Mouse (Mus musculus): ENCODE data around the gene H1f0. TPM values are rescaled to one million over a fixed set of nuclear protein-coding genes. Genes with fewer than 3 reads are reported as not detected.
"Not testable (repeated sequence)": the region's sequence is repeated elsewhere in the genome, so short reads cannot be mapped to it uniquely, and the experiment has no call there.

H1f0 gene
- total RNA-seq, 2 experiments from 2014 or later, result 104 to 128 TPM

DNA sequence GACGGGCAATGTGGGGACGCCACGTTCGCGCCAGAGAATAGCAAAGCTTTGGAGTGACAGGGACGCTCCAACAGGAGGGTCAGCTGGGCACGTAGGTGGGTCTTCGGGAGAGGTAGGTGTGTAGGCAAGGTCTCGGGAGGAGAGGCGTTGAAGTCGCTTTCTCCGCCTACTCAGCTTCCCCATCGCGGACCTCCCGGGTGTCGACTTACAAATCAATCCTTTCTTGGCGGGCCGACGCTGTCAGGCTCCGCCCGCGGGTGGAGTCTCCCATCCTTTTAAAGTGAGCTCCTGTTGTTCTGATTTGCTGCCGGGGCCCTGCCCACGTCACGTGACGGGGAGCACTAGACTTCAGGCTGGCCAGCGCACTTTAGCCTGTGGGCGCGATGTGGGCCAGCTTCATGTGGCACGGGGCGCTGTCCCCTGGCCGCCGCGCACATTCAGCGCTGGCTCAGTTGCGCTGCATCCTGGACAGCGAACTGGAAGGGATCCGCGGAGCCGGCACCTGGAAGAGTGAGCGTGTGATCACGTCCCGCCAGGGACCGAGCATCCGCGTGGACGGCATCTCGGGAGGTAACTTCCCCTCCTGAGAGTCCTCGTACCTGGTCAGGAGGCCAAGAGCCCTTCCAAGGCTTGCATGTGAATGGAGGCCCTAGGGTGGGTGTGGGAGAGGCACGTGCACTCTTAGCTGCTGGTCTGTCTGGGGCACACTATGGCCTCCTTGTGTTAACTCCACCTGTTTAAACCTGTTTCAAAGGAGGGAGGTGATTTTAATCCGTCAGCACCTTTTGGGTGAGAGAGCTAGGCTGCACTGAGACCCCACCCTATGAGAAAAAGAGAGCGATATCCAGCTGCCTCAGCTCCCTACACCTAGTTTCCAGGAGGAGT lies 2.5 kb downstream of the H1f0 start:
- intact Hi-C loops (cut with DNase I), result no loop called here

DNA sequence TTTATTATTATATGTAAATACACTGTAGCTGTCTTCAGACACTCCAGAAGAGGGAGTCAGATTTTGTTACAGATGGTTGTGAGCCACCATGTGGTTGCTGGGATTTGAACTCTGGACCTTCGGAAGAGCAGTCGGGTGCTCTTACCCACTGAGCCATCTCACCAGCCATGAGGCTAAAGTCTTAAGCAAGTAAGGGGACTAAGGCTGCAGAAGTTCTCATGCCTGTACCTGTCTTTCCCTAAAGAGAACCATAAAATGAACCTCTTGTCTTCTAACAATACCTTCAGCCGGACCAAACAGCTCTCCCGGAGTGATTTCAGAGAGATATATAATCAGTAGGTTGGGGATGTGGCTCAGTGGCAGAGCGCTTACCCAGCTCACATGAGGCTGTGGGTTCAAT lies 3.7 kb downstream of the H1f0 start:
- intact Hi-C loops (cut with DNase I); DNase-seq: not testable (repeated sequence)

More for the DNA sequence above, 2.5 kb downstream of the H1f0 start:
- peak; percentile 86 to 90 for DNase-seq

DNA sequence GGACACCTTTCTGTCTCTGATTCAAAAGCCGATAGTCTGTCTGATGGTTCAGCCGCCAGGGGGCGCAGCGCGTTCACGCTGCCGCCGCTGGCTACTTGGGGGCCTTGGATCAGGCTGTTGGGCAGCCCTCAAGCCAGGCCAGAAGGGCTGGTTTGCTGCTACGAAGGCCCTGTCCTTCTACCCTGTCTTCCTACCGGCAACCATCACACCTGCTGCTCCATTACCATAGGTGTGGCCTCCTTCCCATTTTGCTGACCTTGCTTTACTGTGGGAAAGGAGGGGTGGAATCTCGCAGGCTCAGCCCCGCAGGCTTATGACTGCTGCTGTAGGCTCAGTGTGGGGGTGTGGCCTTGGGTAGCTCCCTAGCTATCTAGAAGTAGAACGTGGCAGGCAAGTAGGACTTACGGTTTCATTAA lies 9.7 kb downstream of the H1f0 start:
- peak; percentile 85 to 88 for DNase-seq
- intact Hi-C loops (cut with DNase I), result loop anchor here (1.0 to 5.0 kb wide), 3 partner anchors 34 to 110 kb away; no protein-coding TSS in a partner anchor

DNA sequence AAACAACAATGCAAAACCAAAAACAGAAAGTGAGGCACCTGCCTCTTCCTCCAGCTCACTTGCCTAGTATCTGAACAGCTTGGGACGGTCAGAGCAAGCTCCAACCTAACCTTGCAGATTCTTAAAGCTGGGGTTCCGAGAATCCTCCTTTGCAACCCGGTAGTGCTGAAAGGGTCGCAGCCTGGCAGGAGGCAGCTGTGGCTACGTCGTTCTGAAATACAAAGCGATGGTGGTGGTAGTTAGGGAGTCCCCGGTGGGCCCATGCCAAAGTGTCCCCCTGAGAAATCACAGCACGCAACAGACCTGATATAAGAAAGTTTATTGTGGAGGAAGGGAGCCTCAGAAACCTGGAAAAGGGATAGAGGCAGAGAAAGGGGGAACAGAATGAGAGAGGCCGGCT lies 10.1 kb downstream of the H1f0 start:
- no peak for DNase-seq
- intact Hi-C loops (cut with DNase I), result loop anchor here (1.0 to 5.0 kb wide), 3 partner anchors 34 to 110 kb away; no protein-coding TSS in a partner anchor

DNA sequence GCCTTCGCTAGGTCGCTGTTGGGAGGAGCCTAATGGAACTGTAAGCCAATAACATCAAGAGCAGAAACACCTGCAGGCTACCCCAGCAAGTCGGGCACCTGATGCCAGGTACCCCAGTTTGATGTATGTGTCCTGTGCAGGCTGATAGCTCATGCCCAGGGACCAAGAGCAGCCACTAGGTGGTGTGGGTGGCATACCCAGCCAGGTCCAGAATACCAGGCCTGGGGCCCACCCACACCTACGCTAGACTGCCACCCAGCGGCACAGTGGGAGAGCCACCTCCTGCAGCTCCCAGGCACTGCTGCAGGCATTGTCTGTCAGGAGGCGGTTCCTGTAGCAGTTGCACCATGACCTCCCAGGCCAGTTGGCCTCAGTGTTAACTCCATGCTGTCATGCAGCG lies 10.6 kb downstream of the H1f0 start:
- peak; percentile 73 to 83 for DNase-seq
- intact Hi-C loops (cut with DNase I), result loop anchor here (1.0 to 5.0 kb wide), 3 partner anchors 33 to 109 kb away; no protein-coding TSS in a partner anchor

DNA sequence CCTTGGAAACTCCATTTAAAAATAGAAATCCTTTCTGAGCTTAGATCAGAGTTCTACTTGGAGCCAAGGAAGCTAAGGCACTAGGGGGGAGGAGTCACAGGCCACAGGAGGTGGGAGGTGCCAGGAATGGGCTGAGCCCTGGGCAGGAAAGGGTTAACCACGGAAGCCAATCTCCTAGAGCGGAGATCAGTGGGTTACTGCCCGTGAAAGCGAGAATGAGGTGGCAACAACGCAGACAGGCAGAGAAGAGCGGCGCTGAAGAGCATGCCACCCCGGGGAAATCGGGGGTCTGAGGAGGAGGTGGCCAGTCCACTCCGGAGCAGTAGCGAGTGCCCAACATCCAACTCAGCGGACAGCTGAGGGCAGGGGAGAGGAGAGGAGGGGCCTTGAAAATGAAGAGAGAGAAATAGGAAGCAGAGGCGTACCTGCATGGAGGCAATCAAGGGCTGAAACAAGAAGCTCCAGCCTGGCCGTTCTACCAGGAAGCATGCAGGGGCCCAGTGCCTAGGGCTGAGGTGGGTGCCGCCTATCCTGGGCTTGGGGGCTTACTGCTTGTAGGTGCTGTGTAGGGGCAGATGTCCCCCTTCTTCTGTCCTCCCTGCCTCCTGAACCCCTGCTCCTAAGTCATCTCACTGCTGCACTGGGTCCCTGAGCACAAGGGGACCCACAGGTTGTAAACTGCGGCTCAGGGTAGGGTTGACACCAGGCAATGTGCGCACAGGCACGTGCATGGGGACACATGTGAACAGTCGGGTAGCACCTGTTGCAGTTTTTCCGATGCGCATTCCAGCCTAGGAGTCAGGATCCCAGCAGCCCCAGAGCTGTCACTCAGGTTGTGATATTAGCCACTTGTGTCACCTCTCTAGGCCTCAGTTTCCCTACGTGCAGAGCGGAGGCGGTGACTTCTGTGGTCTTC lies 12.5 kb downstream of the H1f0 start:
- DNase-seq, result no peak
- intact Hi-C loops (cut with DNase I), result no loop called here

DNA sequence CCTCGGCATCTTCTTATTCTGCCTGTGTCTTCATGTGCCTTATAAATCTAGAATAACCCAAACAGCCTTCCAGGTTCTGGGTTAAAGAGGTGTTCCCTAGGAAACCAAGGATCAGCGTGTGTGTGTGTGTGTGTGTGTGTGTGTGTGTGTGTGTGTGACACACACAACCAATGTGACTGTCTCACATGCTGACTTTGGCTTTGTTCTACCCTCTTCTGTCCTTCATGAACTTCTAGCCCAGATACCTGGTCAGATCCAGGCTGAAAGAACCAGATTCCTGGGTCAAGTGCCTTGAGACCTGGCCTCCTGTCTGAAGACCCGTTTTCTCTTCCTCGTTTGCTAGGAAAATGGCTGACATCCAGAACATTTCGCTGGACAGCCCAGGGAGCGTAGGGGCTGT lies 13.3 kb downstream of the H1f0 start, which contains the start of gene Galr3:
TSS of gene Galr3 (plus strand) at position 301 of the 400 bp plus-strand sequence.
- DNase-seq, result no peak
- intact Hi-C loops (cut with DNase I), result no loop called here

DNA sequence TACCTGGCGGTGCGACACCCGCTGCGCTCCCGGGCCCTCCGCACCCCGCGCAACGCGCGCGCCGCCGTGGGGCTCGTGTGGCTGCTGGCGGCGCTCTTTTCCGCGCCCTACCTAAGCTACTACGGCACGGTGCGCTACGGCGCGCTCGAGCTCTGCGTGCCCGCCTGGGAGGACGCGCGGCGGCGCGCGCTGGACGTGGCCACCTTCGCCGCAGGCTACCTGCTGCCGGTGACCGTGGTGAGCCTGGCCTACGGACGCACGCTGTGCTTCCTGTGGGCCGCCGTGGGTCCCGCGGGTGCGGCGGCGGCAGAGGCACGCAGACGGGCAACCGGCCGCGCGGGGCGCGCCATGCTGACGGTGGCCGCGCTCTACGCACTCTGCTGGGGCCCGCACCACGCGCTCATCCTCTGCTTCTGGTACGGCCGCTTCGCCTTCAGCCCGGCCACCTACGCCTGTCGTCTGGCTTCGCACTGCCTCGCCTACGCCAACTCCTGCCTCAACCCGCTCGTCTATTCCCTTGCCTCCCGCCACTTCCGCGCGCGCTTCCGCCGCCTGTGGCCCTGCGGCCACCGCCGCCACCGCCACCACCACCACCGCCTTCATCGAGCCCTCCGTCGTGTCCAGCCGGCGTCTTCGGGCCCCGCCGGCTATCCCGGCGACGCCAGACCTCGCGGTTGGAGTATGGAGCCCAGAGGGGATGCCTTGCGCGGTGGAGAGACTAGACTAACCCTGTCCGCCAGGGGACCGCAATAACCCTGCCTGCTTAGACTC lies 14.7 kb downstream of the H1f0 start:
- intact Hi-C loops (cut with DNase I), result no loop called here

DNA sequence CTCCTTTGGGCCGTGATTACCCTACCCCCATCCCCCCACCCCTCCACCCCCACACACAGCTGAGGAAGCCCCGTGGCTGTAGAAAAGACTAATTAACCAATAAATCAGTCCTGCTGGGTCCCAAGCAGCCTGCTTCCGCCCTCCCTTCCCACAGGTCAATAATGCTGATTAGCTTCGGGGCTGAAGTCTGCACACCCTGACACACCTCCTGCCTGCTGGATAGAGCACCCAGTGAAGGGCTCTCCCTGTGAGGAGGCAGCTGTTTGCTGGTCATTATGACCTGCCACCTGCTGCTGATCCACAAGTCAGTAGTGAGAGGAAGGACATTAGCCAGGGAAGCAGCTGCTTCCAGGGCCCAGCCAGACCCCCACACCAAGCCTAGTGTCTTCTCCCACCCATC lies 16.6 kb downstream of the H1f0 start:
- intact Hi-C loops (cut with DNase I), result no loop called here
- DNase-seq, result no peak

More for the DNA sequence above, 14.7 kb downstream of the H1f0 start:
- DNase-seq, result no peak

DNA sequence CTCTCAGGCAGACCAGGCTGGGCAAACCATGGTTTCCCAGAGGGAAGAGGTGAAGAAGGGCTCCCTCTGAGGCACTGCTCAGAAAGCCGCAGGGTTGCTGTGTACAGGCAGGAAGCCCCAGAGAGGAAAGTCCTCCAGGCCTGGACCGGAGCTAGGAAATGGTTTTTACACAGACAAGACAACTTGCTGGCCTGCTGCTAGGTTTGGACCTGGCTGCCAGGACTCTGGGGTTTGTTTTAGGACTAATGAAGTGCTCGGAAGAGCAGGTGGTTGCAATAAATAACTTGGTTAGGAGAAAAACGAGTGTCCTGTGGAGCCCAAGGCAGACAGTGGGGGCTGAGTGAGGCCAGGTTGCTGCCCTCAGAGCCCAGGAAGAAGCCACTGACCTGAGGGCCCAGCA lies 19.9 kb downstream of the H1f0 start:
- no peak for DNase-seq
- intact Hi-C loops (cut with DNase I), result no loop called here

DNA sequence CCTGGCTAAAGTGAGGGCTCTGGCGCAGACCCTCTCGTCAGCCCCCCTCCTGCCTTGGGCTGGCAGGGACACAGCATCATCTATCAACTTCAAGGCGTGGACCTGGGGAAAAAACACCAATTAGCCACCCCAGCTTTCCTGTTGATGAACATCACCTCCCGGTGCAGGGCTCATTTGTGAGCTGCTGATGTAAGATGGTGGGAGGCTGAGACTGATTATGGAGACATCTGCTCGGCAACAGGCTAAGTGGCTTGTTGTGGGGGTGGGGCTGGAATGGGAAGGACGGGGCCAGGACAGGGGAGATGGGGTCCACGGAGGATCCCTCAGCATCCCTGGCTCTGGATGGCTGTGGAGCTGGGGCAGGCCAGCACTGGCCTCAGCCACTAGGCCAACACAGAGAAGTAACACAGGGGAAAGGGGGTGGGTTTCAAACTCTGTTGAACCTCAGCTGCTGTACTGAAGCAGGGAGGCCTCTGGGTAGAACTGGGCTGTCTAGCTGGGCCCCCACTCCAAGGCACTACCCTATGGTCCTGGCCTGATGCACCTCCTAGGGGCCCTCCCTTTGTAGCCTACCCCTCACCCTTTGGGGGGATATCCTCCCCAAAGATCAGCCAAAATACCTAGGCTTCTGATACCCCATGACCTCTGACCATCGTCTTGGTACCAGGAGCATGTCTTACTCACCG lies 22.1 kb downstream of the H1f0 start:
- intact Hi-C loops (cut with DNase I), result no loop called here

DNA sequence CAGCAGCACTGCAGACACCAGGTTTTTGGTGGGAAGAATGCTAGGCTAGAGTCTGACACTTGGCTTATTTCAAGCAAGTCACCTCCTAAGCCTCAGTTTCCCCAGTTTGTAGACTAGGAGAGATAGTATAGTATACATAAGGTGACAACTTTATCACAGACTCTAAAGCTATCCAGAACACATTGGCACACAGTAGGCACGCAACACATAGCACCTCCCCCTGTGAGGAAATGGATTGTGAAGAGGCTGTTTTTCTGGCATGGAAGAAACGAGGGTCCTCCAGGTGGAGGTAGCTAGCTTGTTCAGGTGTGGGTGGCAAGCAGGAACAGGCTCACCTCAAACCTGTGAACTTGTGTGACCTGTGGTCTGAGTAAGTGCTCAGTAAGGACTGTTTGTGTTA lies 22.7 kb downstream of the H1f0 start:
- intact Hi-C loops (cut with DNase I), result no loop called here
- no peak for DNase-seq

More for the DNA sequence above, 22.1 kb downstream of the H1f0 start:
- DNase-seq, result no peak

DNA sequence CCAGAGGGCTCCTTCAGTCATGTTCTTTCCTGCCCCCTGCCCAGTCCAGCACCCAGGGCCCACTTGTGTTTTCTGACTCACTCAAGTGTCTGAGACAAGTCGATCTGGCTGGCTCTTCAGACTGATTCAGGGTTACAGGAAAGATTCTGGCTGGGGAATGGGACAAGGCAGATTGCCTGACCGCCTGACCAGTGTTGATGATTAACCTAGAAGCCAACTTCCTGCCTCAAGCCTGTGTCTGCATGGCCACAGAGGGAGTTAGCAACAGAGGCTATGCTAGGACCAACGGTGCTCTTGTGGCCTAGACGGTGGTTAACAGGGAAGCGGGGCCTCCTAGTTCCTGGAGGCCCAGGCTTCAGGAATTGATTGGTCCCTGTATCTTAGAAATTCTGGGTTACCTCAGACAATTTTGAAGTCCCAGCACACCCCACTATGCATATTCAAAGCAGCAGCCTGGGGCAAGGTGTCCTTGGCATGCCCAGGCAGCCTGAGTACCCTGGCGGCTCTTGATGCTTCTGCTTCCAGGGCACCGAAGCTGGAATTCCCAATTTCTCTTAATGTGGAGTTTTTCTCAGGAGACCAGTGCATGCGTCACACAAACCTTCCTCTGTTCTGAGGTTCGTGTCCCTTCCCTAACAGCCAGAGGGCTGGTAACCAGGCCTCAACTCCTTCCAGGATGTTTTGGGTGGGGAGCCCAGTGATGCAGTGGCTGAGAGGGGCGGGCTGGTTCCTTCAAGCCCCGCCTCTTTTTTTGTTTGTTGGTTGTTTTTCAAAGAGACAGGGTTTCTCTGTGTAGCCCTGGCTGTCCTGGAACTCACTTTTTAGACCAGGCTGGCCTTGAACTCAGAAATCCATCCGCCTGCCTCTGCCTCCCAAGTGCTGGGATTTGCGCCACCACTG lies 23.5 kb downstream of the H1f0 start:
- intact Hi-C loops (cut with DNase I), result no loop called here
- no peak for DNase-seq

DNA sequence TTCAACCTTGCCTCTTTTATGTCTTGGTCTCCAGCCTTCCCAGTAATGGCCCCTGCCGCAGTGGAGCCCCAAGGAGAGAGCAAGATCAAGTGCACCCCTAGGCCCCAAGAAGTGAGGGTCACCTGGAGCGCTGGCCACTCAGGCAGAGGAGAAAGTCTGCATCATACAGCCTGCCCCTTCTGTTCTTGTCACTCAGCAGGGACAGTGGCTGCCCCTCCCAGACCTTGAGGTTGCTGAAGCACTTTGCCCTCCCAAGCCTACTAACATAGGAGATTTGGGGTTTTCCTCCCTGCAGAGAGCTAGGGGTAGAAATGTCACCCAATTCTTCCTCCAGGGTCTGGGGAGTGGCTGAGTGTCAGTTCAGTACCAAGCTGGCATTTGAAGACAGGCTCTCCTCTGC lies 24.1 kb downstream of the H1f0 start:
- intact Hi-C loops (cut with DNase I), result no loop called here
- DNase-seq, result no peak

DNA sequence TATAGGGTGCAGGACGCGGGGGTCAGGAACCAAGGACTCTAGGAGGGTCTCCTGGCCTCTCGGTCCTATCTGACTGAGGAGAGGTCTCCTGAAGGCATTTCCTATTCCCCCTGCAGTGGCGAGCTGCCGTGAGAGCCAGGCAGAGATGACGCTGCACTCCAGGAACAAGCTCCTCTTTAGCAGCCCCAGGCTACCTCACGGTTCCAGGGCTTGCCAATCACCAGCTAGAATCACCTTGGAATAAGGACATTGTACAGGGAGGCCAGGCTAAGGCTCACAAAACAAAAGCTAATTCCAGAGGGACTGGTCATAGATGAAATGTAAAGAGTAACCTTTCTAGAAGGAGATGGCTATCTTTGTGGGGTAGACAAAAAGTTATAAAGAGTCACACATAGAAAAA lies 28.4 kb downstream of the H1f0 start:
- no peak for DNase-seq

DNA sequence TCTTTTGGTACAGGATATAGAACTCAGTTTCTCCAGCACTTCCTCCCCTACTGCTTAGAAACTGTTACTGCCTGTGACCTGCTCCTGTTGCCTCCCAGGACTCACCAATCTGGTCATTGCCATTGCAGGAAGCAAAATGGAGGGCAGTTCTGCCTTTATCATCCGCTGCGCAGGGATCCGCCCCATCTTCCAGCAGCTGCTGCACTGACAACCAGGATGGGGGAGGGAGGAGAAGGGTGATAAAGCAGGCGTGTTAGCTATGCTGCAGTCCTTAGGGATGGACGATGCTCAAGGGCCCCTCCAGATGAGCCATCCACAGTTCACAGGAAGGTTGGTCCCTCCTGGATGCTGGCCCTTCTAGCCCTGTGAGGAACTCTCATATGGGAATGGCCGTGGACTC lies 29.6 kb downstream of the H1f0 start:
- intact Hi-C loops (cut with DNase I), result no loop called here
- DNase-seq, result no peak

More for the DNA sequence above, 28.4 kb downstream of the H1f0 start:
- intact Hi-C loops (cut with DNase I), result no loop called here

DNA sequence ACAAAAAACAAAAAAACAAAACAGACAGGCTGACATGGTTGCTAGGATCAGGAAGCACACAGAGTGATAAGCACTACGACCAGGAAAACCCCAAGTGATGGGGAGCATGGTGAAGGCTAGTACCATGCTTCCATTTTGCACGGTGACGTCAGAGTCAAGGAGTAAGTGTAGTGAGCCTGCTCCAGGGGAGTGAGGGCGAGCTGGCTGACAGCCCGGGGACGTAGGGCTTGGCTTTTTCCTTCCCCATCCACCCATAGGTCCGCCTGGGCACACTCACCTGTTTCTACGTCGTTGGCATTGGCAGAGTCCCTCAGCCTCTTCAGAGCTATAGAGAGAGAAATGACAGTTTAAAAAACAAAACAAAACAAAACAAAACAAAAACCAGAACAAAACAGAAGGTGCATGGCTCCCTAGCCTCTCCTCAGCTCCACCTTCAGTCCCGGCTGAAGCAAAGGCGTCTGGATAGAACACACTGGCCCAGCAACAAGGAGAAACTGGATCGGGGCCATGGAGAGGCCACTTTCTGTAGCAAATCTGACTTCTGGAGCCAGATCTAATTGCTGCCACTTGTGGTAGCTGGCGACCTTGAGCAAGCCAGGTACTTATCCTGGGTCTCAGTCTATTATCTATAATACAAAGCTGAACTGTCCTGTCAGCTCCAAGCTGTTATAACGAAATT lies 32.8 kb downstream of the H1f0 start:
- intact Hi-C loops (cut with DNase I), result no loop called here
- DNase-seq, result no peak

Measured in heart, postnatal 14 days (tissue).